Mouse (Mus musculus): ENCODE data around the gene Aldh1l2. TPM values are rescaled to one million over a fixed set of nuclear protein-coding genes. Genes with fewer than 3 reads are reported as not detected.

Gene Aldh1l2
- polyA plus RNA-seq (2015; fragmentation: Nextera tagmentation; extraction: Ambion mirVana): 17.2 and 17.5 TPM in 2 replicates

DNA sequence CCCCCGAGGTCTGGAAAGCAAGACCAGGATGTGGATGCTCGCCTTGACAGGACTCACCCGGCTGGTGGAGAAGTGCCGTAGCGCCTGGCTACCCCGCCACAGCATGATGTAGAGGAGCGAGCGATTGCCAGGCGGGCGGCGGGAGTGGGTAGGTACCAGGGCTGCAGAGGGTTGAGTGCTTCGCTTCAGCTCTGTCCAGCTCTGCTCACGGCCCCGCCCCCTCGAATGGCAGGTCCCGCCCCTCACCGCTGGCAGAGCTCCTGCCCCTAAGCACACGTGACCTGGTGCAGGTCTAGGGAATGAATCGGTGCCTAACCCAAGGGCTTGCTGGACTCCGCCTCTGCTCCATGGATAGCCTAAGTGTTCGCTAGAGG is at the start of gene Aldh1l2:
TSS of gene Aldh1l2 (minus strand) at position 231 of the 374 bp plus-strand sequence.
- Histone ChIP-seq H3K9ac (ENCODE audit: low read depth, low read length) (peak within 1 kb of the TSS; percentile 80), H3K4me1 (ENCODE audit: control insufficient read depth, insufficient read depth, low read length) (peaks cover 10% of the 10 kb centered on the region), H3K9me3 (replicated peaks; ENCODE audit: control insufficient read depth, low read length, poor library complexity, severe bottlenecking) (no peaks in the 10 kb centered on the region), H3K4me3 (ENCODE audit: low read depth, low read length) (peak within 1 kb of the TSS; percentile 62), H3K4me2 (ENCODE audit: low read length) (peak within 1 kb of the TSS; percentile 71), H3K27me3 (ENCODE audit: control insufficient read depth, insufficient read depth, low read depth, low read length) (no peaks in the 10 kb centered on the region), H3K36me3 (ENCODE audit: control insufficient read depth, insufficient read depth, low read length) (no peaks in the 10 kb centered on the region), H3K27ac (ENCODE audit: low read length) (peak within 1 kb of the TSS; percentile 82)
- 0% methylated on average over 21 of the region's 21 CpGs for WGBS
- ATAC-seq: peak; percentile 97

DNA sequence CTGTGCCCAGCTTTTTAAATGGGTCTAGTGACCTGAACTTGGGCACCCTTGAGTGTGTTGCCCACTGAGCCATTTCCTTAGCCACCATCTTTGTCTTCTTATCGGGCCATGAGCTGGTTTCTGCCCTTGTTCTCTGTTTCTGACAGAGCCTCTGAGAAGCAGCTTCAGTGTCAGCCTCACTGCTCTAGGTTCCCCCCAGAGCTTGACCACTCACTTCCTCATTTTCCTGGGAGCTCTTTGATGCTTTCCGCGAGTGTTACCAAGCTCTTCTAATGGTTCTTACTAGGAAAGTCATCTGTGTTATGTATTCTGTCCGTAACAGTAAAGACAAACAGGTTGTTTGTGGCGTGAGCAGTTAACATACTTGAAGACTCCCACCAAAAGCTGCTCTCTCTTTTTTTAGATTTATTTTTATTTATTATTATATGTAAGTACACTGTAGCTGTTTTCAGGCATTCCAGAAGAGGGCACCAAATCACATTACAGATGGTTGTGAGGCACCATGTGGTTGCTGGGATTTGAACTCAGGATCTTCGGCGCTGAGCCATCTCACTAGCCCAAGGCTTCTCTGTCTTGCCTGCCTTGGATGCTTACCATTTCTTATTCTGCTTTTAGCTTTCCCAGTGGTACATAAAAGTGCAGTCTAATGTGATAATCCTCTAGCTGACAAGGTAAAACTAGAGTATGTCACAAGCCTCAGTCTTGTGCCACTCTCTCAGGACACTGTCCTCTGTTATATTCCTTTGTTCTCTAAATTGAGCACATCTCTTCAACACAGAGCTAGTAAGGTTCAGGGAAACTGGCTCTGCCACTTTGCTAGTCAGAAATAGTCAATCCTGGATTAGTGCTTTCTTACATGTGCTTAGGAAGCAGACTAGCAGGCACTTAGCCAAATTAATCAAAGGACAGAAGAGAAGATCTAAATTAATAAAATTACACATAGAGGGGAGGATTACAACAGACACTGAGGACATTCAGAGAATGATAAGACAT is 31.8 kb upstream of the Aldh1l2 start:
- no peak overlapping the region for H3K4me3 ChIP-seq (ENCODE audit: low read depth, low read length)
- H3K4me1 ChIP-seq (ENCODE audit: control insufficient read depth, insufficient read depth, low read length): no peaks in the 10 kb centered on the region
- H3K9me3 ChIP-seq (replicated peaks; ENCODE audit: control insufficient read depth, low read length, poor library complexity, severe bottlenecking): no peaks in the 10 kb centered on the region
- peaks cover 31% of the 10 kb centered on the region for H3K36me3 ChIP-seq (ENCODE audit: control insufficient read depth, insufficient read depth, low read length)
- no peak overlapping the region for H3K9ac ChIP-seq (ENCODE audit: low read depth, low read length)
- 97% methylated on average over 7 of the region's 7 CpGs for WGBS
- no peaks in the 10 kb centered on the region for H3K27me3 ChIP-seq (ENCODE audit: control insufficient read depth, insufficient read depth, low read depth, low read length)
- no peak overlapping the region for H3K27ac ChIP-seq (ENCODE audit: low read length)
- no peak for ATAC-seq
- no peak overlapping the region for H3K4me2 ChIP-seq (ENCODE audit: low read length)

GRCm38 (mm10) chr10:83563005-83563404 is 29.1 kb upstream of the Aldh1l2 start:
- no peaks in the 10 kb centered on the region for H3K9me3 ChIP-seq (replicated peaks; ENCODE audit: control insufficient read depth, low read length, poor library complexity, severe bottlenecking)
- H3K36me3 ChIP-seq (ENCODE audit: control insufficient read depth, insufficient read depth, low read length): peaks cover 35% of the 10 kb centered on the region
- H3K4me2 ChIP-seq (ENCODE audit: low read length): no peak overlapping the region
- no peaks in the 10 kb centered on the region for H3K4me1 ChIP-seq (ENCODE audit: control insufficient read depth, insufficient read depth, low read length)
- no peaks in the 10 kb centered on the region for H3K27me3 ChIP-seq (ENCODE audit: control insufficient read depth, insufficient read depth, low read depth, low read length)
- H3K27ac ChIP-seq (ENCODE audit: low read length): no peak overlapping the region
- H3K4me3 ChIP-seq (ENCODE audit: low read depth, low read length): no peak overlapping the region
- no peak overlapping the region for H3K9ac ChIP-seq (ENCODE audit: low read depth, low read length)
- no peak for ATAC-seq

- Histone ChIP-seq H3K27me3 (ENCODE audit: control insufficient read depth, insufficient read depth, low read depth, low read length) (no peaks in the 10 kb centered on the region), H3K9ac (ENCODE audit: low read depth, low read length) (no peak overlapping the region), H3K9me3 (replicated peaks; ENCODE audit: control insufficient read depth, low read length, poor library complexity, severe bottlenecking) (no peaks in the 10 kb centered on the region), H3K27ac (ENCODE audit: low read length) (no peak overlapping the region), H3K4me3 (ENCODE audit: low read depth, low read length) (no peak overlapping the region), H3K36me3 (ENCODE audit: control insufficient read depth, insufficient read depth, low read length) (no peaks in the 10 kb centered on the region; the same call in none of the 2 replicates), H3K4me1 (ENCODE audit: control insufficient read depth, insufficient read depth, low read length) (peaks cover 15% of the 10 kb centered on the region), H3K4me2 (ENCODE audit: low read length) (peak overlapping the region; percentile 66; the same call in 1 of the 2 replicates)
- WGBS: 78% methylated on average over 3 of the region's 3 CpGs
- ATAC-seq: no peak
Measured at GRCm38 (mm10) chr10:83545341-83545740, 11.4 kb upstream of the Aldh1l2 start.

- peaks cover 15% of the 10 kb centered on the region for H3K4me1 ChIP-seq (ENCODE audit: control insufficient read depth, insufficient read depth, low read length)
- no peaks in the 10 kb centered on the region for H3K27me3 ChIP-seq (ENCODE audit: control insufficient read depth, insufficient read depth, low read depth, low read length)
- no peaks in the 10 kb centered on the region for H3K9me3 ChIP-seq (replicated peaks; ENCODE audit: control insufficient read depth, low read length, poor library complexity, severe bottlenecking)
- H3K36me3 ChIP-seq (ENCODE audit: control insufficient read depth, insufficient read depth, low read length): no peaks in the 10 kb centered on the region
- peak overlapping the region; percentile 94 for H3K27ac ChIP-seq (ENCODE audit: low read length)
- WGBS: 0% methylated on average over 15 of the region's 41 CpGs
- peak overlapping the region; percentile 66 for H3K4me2 ChIP-seq (ENCODE audit: low read length)
- peak; percentile 91 for ATAC-seq
- peak overlapping the region; percentile 92 for H3K9ac ChIP-seq (ENCODE audit: low read depth, low read length)
- H3K4me3 ChIP-seq (ENCODE audit: low read depth, low read length): peak overlapping the region; percentile 87
Measured at GRCm38 (mm10) chr10:83544103-83544479, 10.2 kb upstream of the Aldh1l2 start.

DNA sequence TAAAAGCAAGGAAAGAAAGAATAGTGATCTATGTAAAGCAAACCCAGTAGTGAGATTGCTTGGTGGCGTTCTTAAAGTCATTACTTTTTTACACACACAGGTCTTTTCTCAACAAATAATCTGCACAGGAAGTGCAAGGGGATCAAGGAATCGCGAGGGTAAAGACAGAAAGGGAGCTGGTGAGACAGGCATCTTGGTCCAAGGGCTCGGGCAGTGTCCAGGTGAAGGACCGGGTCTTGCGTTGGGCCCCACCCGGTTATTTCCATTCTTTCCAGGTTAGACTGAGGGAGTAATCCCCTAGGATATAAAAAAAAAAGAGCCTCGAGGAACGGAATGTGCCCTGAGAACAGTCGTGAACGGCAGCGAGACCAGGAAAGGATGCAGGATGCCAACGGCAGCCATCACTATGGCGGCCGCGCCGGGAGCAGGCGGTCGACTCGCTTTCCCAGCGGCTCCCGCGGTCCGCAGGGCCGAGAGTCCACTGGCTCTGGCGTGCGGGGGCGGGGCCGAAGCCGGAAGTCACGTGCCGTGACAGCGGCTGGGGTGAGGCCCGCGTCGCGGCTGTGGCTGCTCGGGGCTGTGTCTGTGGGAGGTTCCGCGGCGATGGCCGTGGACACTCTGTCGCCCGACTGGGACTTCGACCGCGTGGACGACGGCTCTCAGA is 9.6 kb upstream of the Aldh1l2 start, which contains the start of gene Washc4:
TSS of gene Washc4 (plus strand) at position 314 of the 664 bp plus-strand sequence.
- peaks cover 15% of the 10 kb centered on the region for H3K4me1 ChIP-seq (ENCODE audit: control insufficient read depth, insufficient read depth, low read length)
- H3K4me2 ChIP-seq (ENCODE audit: low read length): peak within 1 kb of the TSS; percentile 66
- no peaks in the 10 kb centered on the region for H3K9me3 ChIP-seq (replicated peaks; ENCODE audit: control insufficient read depth, low read length, poor library complexity, severe bottlenecking)
- H3K4me3 ChIP-seq (ENCODE audit: low read depth, low read length): peak within 1 kb of the TSS; percentile 87
- WGBS: under 1% methylated on average over 47 of the region's 49 CpGs
- no peaks in the 10 kb centered on the region for H3K36me3 ChIP-seq (ENCODE audit: control insufficient read depth, insufficient read depth, low read length)
- peak within 1 kb of the TSS; percentile 94 for H3K27ac ChIP-seq (ENCODE audit: low read length)
- H3K9ac ChIP-seq (ENCODE audit: low read depth, low read length): peak within 1 kb of the TSS; percentile 92
- H3K27me3 ChIP-seq (ENCODE audit: control insufficient read depth, insufficient read depth, low read depth, low read length): no peaks in the 10 kb centered on the region
- ATAC-seq: peak; percentile 99

DNA sequence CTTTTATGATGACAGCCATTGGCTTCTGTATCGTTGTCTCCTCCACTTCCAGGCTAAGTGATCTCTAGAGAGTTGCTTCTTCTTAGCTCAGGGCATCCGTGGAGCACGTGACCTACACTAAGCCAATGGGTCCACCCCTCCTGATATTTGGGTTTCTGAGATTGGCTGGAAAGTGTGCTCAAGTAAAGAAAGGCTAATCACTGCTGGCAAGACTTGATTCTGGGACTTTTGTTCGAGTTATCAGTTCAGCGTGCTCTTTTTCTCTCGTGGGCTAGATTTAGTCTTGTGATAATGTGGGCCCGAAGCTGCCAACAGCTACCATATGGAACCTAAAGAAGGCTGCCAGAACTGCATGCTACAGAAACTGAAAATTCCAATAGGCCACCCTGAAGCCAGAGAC is 8.3 kb upstream of the Aldh1l2 start:
- H3K4me1 ChIP-seq (ENCODE audit: control insufficient read depth, insufficient read depth, low read length): peaks cover 15% of the 10 kb centered on the region
- no peaks in the 10 kb centered on the region for H3K36me3 ChIP-seq (ENCODE audit: control insufficient read depth, insufficient read depth, low read length)
- no peak overlapping the region for H3K9ac ChIP-seq (ENCODE audit: low read depth, low read length)
- H3K4me2 ChIP-seq (ENCODE audit: low read length): no peak overlapping the region
- ATAC-seq: no peak
- no peaks in the 10 kb centered on the region for H3K9me3 ChIP-seq (replicated peaks; ENCODE audit: control insufficient read depth, low read length, poor library complexity, severe bottlenecking)
- H3K27me3 ChIP-seq (ENCODE audit: control insufficient read depth, insufficient read depth, low read depth, low read length): no peaks in the 10 kb centered on the region
- no peak overlapping the region for H3K27ac ChIP-seq (ENCODE audit: low read length)
- H3K4me3 ChIP-seq (ENCODE audit: low read depth, low read length): no peak overlapping the region
- 83% methylated on average over 7 of the region's 7 CpGs for WGBS

DNA sequence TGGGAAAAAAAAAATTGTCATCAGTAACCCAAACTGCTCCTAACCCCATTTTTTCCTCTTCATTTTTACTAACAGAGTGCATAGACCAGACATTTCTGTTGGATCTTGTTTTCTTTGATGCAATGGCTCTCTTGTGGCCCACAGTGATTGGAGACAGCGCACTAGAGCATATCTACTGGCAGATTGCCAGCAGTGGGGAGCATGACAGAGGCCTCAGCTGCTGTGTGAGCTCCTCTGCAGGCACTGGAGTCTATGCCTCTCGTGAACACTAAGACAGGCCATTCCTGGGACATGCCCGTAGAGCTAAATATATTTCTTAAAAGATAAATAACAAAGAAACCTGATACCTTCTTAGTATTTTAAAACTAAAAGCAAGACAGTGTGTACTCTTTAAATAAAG is 6.2 kb upstream of the Aldh1l2 start:
- H3K27me3 ChIP-seq (ENCODE audit: control insufficient read depth, insufficient read depth, low read depth, low read length): no peaks in the 10 kb centered on the region
- H3K9ac ChIP-seq (ENCODE audit: low read depth, low read length): no peak overlapping the region
- H3K4me2 ChIP-seq (ENCODE audit: low read length): no peak overlapping the region
- 48% methylated on average over 3 of the region's 3 CpGs for WGBS
- no peak overlapping the region for H3K27ac ChIP-seq (ENCODE audit: low read length)
- ATAC-seq: no peak
- H3K36me3 ChIP-seq (ENCODE audit: control insufficient read depth, insufficient read depth, low read length): no peaks in the 10 kb centered on the region
- H3K4me3 ChIP-seq (ENCODE audit: low read depth, low read length): no peak overlapping the region
- peaks cover 6% of the 10 kb centered on the region for H3K4me1 ChIP-seq (ENCODE audit: control insufficient read depth, insufficient read depth, low read length)
- H3K9me3 ChIP-seq (replicated peaks; ENCODE audit: control insufficient read depth, low read length, poor library complexity, severe bottlenecking): no peaks in the 10 kb centered on the region
